Mouse (Mus musculus) midbrain, embryonic 15.5 days (tissue): ENCODE measurements around the gene Mllt10. TPM values are rescaled to one million over a fixed set of nuclear protein-coding genes. Genes with fewer than 3 reads are reported as not detected.
A peak's percentile ranks its signal among the peaks of the same experiment; 100 is the strongest.

Experiments used
- ATAC-seq: fragments of 200-750 bp; cut with Nextera tagmentation; replicated peaks from 2 replicates; pipeline ENCODE4 v1.8.0; 2017; ENCODE audit warnings: moderate TSS enrichment
- H3K27ac ChIP-seq: fragments of 300-500 bp; sonication (generic); 2 replicates; pipeline ENCODE4 v1.5.1; 2015; ENCODE audit warnings: mild to moderate bottlenecking, inconsistent platforms
- H3K27me3 ChIP-seq: fragments of 300-500 bp; sonication (generic); replicated peaks from 2 replicates; pipeline ENCODE4 v1.6.1; 2015; ENCODE audit warnings: inconsistent platforms
- H3K36me3 ChIP-seq: fragments of 300-500 bp; sonication (generic); replicated peaks from 2 replicates; pipeline ENCODE4 v1.6.1; 2015; ENCODE audit warnings: inconsistent platforms
- H3K4me1 ChIP-seq: fragments of 300-500 bp; sonication (generic); 2 replicates; pipeline ENCODE4 v1.6.1; 2015; ENCODE audit warnings: inconsistent platforms
- H3K4me2 ChIP-seq: fragments of 300-500 bp; sonication (generic); 2 replicates; pipeline ENCODE4 v1.6.1; 2015; ENCODE audit warnings: inconsistent platforms, mild to moderate bottlenecking, moderate library complexity
- H3K4me3 ChIP-seq: fragments of 300-500 bp; sonication (generic); 2 replicates; pipeline ENCODE4 v1.5.1; 2015; ENCODE audit warnings: mild to moderate bottlenecking, inconsistent platforms
- H3K9ac ChIP-seq: fragments of 300-500 bp; sonication (generic); 2 replicates; pipeline ENCODE4 v1.6.1; 2015; ENCODE audit warnings: mild to moderate bottlenecking, inconsistent platforms
- H3K9me3 ChIP-seq: fragments of 300-500 bp; sonication (generic); 2 replicates; pipeline ENCODE4 v1.6.1; 2016; ENCODE audit warnings: inconsistent platforms
- WGBS: fragments of 180-500 bp; shearing (Covaris S2); methylation state at CpG from one replicate; pipeline ENCODE4 v1.1.7; 2015; ENCODE audit warnings: mixed read lengths; 5-methylcytosine and 5-hydroxymethylcytosine counted together
- polyA plus RNA-seq: library from polyadenylated mRNA; unstranded; fragments of >200 nt; fragmentation: Nextera tagmentation; extraction: Ambion mirVana; gene quantifications from 2 replicates; pipeline ENCODE4 v1.2.1, GENCODE M21; 2015

Mllt10 gene
- polyA plus RNA-seq, 1 experiment from 2014 or later = 49.9 TPM

DNA sequence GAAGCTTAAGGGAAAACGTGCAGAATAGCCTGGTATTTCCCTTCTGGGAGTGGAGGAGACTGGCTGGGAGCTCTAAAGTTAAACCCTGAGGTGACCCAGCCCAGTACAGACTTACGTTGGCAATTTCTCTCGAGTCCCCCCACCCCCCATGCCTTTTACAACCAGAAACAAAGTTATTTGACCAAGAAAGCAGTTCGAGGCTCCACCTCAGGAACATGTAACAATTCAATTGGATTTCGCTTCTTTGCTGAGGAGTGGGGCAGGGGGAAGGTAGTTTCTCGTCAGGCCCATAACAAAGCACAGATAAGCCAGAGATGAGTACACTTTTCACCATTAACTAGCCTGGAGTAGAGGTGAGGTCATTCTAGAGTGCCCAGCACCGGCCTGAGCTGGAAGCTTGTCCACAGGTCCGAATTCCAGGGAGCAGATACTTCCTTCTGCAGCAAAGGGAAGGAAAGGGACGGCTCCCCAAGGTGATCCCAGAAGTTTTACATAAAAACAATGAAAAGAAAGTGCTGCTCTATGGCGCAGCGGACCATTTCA lies 5.7 kb upstream of the Mllt10 start:
- Histone ChIP-seq H3K27ac (peak overlapping the region; percentile 97), H3K4me1 (peaks cover 40% of the 10 kb centered on the region), H3K4me3 (peak overlapping the region; percentile 71), H3K27me3 (no peaks in the 10 kb centered on the region), H3K36me3 (no peaks in the 10 kb centered on the region), H3K4me2 (peak overlapping the region; percentile 54), H3K9me3 (no peaks in the 10 kb centered on the region), H3K9ac (peak overlapping the region; percentile 93)
- 0 out of 2 replicates have a peak, but pooled peaks have one; percentile 15 for ATAC-seq
- 6% methylated on average over 11 of the region's 11 CpGs for WGBS

DNA sequence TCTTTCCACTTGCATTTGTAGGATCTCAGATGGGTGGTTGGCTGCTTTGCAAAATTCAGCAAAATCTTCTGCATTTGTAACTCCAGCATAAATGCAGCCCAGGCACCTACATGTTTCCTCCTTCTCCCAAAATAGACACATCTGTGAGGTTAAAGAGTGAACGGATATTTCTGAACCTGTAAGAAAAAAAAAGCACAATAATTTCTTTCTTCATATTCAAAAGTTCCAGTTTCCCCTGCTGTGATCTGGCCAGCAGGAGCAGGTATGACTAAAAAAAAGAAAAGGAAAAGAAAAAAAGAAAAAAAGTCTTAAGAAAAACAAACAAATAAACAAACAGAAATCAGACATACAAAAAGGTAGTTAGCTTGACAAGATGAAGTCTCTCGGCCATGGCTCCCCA lies 5.0 kb upstream of the Mllt10 start:
- no peaks in the 10 kb centered on the region for H3K9me3 ChIP-seq
- no peak overlapping the region for H3K9ac ChIP-seq
- no peak for ATAC-seq
- peak overlapping the region; percentile 97 for H3K27ac ChIP-seq
- no peaks in the 10 kb centered on the region for H3K36me3 ChIP-seq
- H3K4me1 ChIP-seq = peaks cover 35% of the 10 kb centered on the region
- WGBS = 14% methylated on average over 2 of the region's 2 CpGs
- H3K4me2 ChIP-seq = peak overlapping the region; percentile 54
- no peaks in the 10 kb centered on the region for H3K27me3 ChIP-seq
- H3K4me3 ChIP-seq = no peak overlapping the region

DNA sequence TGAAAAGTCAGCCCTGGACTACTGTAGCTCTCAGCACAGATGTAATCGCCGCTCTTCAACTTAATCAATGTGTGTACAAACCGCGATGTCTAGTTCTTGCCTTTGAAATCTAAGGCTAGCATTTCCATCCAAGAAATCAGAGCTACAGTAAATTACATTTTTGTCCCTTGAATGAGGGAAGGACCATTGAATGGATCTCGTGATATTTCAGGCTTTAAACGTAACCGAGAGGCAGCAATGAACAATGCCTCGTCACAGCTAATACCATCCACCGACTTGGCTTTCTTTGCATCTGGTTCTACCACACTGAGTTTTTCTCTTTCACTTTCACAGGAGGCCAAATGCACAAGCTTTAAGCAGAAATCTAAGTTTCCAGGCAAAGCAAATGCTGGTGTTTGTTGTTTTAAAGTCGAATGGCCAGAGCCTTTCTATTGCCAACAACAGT lies 4.5 kb upstream of the Mllt10 start:
- ATAC-seq = no peak
- Histone ChIP-seq H3K27ac (peak overlapping the region; percentile 97), H3K4me2 (peak overlapping the region; percentile 54), H3K36me3 (no peaks in the 10 kb centered on the region), H3K9me3 (no peaks in the 10 kb centered on the region), H3K4me3 (peak overlapping the region; percentile 14; the same call in 1 of the 2 replicates), H3K9ac (0 out of 2 replicates have a peak overlapping the region, but pooled peaks have one; percentile 20), H3K4me1 (peaks cover 39% of the 10 kb centered on the region), H3K27me3 (no peaks in the 10 kb centered on the region)
- WGBS = 7% methylated on average over 10 of the region's 10 CpGs

DNA sequence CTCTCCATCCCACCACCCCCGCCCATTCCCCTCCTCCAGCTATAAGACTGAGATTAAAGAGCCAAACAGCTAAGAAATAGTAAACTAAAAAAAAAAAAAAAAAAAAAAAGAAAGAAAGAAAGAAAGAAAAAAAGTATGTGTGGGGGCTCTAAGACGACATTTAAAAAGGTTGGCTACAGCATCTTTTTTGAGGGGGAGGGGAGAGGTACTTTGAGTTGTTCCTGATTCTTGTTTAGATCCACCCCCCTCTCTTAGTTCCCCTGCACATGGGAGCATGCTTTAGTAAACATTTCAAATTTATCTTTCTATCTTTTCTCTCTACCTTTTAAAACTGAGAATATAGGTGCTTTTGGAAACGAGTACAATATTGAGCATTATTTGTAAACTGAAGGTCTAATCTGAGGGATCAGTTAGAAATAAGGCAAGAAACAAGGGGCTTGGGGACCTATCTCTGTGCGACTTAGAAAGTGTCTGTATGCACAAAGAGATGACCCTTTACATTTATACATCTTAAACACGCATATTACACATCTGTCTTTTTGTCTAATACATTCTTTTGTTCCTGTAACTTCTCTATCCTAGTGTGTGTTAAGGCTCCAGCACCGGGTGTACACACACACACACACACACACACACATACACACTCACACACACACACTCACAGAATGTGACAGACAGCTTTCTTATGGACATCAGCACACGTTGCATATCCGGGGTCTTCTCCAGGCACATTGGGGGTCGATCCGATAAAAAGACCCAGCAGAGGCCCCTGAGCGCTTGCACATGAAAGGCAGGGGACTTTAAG lies 3.8 kb upstream of the Mllt10 start:
- no peaks in the 10 kb centered on the region for H3K36me3 ChIP-seq
- no peaks in the 10 kb centered on the region for H3K9me3 ChIP-seq
- peaks cover 39% of the 10 kb centered on the region for H3K4me1 ChIP-seq
- peak overlapping the region; percentile 14; the same call in 1 of the 2 replicates for H3K4me3 ChIP-seq
- H3K27me3 ChIP-seq = no peaks in the 10 kb centered on the region
- peak overlapping the region; percentile 97; the same call in 1 of the 2 replicates for H3K27ac ChIP-seq
- H3K9ac ChIP-seq = 0 out of 2 replicates have a peak overlapping the region, but pooled peaks have one; percentile 20
- peak overlapping the region; percentile 54 for H3K4me2 ChIP-seq
- ATAC-seq = no peak
- WGBS = 9% methylated on average over 11 of the region's 11 CpGs

DNA sequence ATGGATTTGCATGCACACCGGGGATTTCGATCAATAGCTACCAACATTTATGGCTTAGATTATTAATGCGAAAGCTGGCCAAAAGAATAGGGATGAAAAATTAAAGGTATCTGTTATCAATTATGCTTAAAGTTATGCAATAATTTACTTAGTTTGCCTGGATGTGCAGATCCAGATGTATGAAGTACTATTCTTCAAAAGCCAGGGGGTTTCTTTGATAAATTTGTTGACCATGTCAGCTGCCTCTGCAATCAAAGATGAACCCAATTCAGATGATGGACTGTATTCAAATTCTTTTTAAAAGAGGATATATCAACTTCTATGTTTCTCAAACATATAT lies 3.2 kb upstream of the Mllt10 start:
- H3K4me2 ChIP-seq = peak overlapping the region; percentile 54; the same call in 1 of the 2 replicates
- H3K9ac ChIP-seq = no peak overlapping the region
- H3K4me1 ChIP-seq = peaks cover 39% of the 10 kb centered on the region
- no peaks in the 10 kb centered on the region for H3K9me3 ChIP-seq
- H3K27ac ChIP-seq = no peak overlapping the region
- H3K36me3 ChIP-seq = no peaks in the 10 kb centered on the region
- no peak for ATAC-seq
- WGBS = 16% methylated on average over 3 of the region's 3 CpGs
- no peak overlapping the region for H3K4me3 ChIP-seq
- no peaks in the 10 kb centered on the region for H3K27me3 ChIP-seq

DNA sequence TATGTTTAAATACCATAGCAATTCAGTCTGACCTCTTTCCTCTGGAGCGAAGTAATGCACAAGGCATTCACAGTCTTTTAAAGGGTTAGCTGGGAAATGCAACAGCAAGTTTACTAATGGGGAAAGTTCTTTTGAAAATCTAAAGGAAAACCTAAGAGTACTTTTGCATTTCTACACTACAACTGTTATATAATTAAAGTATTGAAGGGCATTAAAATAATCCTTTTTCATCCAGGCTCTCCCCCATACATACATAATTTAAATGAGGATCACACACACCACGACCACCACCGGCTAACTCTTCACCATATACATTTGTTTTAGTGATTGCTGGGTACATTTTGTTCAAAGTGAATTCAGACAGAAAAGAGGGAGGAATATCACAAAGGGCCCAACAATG lies 2.5 kb upstream of the Mllt10 start:
- no peaks in the 10 kb centered on the region for H3K27me3 ChIP-seq
- H3K9ac ChIP-seq = no peak overlapping the region
- no peaks in the 10 kb centered on the region for H3K36me3 ChIP-seq
- H3K4me2 ChIP-seq = no peak overlapping the region
- H3K27ac ChIP-seq = no peak overlapping the region
- H3K4me3 ChIP-seq = no peak overlapping the region
- WGBS = 28% methylated on average over 3 of the region's 3 CpGs
- H3K9me3 ChIP-seq = no peaks in the 10 kb centered on the region
- peaks cover 39% of the 10 kb centered on the region for H3K4me1 ChIP-seq
- no peak for ATAC-seq

DNA sequence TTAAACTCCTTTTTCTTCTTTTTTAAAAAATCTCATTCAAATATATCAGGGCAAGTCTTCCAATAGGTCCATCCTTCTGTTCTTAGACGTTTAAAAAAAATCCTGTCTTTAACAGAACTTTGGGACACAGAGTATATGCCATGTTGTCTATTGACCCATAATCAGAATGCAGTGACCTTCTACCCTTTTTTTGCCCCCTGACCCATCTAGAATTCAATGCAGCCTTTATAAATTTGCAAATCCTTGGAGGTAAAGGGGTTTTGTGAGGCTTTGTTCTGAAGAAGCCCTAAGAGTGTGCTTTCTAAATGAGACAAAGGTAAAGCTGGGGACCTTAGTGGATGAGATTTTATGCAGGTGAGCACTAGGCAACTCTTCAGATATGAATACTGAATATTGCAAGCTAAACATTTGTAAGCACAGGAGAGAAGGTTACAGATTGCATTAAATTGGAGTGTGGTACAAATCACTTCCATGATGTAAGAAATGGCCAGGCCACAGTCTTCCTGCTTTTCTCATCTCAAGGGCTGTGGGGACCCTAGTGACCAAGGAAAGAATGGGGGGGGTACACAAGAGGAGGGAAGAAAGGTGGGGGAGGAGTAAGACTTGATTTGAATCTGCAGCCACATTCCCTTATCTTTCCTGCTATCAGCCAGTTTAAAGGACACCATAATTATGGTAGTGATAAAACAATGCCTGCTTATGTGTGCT lies 1.6 kb upstream of the Mllt10 start:
- Histone ChIP-seq H3K4me1 (peaks cover 43% of the 10 kb centered on the region), H3K27me3 (no peaks in the 10 kb centered on the region), H3K36me3 (no peaks in the 10 kb centered on the region), H3K4me3 (no peak overlapping the region), H3K4me2 (no peak overlapping the region), H3K27ac (no peak overlapping the region), H3K9me3 (no peaks in the 10 kb centered on the region), H3K9ac (no peak overlapping the region)
- ATAC-seq = no peak
- WGBS = 28% methylated on average over 1 of the region's 1 CpGs

DNA sequence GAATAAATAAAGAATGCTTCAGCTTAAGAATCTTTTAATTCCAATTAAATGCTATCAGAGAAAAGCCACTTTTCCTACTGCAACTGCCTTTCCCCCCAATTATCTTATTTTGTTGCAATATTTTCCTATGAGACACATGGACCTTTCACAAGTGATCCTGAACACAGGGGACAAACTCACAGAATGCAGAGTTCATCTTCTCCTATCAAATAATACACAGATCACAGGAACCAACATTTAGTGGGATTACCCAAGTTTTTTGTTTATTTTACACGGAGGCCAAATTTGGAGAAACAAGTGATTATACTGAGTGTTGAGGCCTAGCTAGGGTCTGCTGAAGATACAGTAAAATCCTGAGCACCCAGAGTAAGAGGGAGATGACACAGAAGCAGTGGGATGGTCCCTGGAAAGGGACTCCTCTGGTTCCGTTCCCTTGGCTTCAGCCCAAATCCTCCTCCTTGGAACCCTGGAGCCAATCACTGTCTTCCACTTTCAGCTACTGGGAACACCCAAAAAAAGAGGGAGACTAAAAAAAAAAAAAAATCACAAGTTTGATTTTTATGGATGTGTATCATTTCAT lies 996 bp upstream of the Mllt10 start:
- H3K4me1 ChIP-seq = peaks cover 45% of the 10 kb centered on the region
- no peak overlapping the region for H3K9ac ChIP-seq
- WGBS = 36% methylated on average over 2 of the region's 2 CpGs
- no peaks in the 10 kb centered on the region for H3K36me3 ChIP-seq
- no peak overlapping the region for H3K4me3 ChIP-seq
- ATAC-seq = no peak
- no peaks in the 10 kb centered on the region for H3K27me3 ChIP-seq
- no peak overlapping the region for H3K4me2 ChIP-seq
- no peak overlapping the region for H3K27ac ChIP-seq
- H3K9me3 ChIP-seq = no peaks in the 10 kb centered on the region

DNA sequence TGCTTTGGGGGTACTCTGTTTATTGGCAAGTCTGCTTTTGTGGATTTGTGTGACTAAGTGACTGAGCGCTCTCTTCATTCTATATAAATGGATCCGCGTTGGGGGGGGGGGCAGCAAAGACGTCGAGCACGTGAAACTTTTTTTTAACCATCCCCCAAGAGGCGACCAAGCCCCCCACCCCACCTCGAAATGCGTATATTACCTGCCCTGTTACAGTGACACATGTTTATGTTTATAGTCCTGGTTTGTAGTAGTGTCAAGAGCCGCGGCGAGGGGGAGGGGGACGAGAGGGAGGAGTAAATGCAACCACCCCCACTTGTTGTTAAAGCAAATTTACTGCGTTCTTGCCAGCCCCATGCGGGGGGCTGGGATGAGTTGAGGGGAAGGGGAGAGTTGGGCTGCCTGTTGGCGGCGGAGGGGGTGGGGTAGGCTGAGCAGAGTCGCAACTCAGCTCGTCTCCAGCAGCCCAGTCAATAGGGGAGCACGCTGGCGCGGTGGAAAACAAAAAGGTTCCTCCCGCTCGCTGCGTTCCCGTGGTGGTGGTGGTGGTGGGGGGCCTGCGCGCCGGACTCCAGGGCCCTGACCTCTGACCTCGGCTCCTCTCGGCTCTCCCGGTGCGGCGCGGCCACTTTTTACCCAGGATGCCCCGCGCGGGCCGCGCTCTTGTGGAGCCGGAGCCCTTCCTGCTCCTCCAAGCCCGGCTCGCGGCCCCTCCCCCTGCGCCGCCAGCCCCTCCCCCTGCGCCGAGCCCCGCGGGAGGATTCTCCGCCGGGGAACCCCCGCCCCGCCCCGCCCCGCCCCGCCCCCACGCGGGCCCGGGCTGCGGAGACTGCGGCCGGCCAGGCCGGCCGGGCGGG lies 1.1 kb downstream of the Mllt10 start:
- H3K4me1 ChIP-seq = peaks cover 25% of the 10 kb centered on the region

DNA sequence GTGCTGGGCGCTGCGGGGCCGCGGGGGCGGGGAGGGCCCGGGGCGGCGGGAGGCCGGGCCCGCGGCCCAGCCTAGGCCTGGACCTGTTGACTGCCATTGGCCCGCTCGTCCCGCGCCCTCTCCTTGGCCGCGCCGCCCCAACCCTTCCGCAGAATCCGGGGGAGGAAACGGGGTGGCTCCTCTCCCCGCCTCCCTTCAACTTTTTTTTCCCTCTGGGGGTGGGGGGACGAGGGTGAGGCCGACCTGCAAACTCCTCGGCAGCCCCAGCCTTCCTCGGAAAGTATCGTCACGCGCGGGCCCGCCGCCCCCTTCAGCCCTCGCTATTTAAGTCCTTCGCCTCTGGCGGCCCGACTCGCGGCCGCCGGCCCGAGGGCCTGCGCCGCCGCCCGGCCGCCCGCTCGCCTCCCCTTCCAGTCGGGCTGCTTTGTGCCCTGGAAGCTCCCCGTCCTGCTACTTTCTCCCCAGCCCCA lies 1.8 kb downstream of the Mllt10 start:
- Histone ChIP-seq H3K9ac (peak overlapping the region; percentile 75), H3K9me3 (no peaks in the 10 kb centered on the region), H3K27ac (peak overlapping the region; percentile 99), H3K27me3 (no peaks in the 10 kb centered on the region), H3K4me1 (peaks cover 18% of the 10 kb centered on the region), H3K4me3 (peak overlapping the region; percentile 76), H3K36me3 (no peaks in the 10 kb centered on the region), H3K4me2 (peak overlapping the region; percentile 79)
- WGBS = 2% methylated on average over 34 of the region's 50 CpGs
- peak; percentile 95 for ATAC-seq

More for the DNA sequence above, 1.1 kb downstream of the Mllt10 start:
- no peaks in the 10 kb centered on the region for H3K9me3 ChIP-seq
- WGBS = 0% methylated on average over 42 of the region's 66 CpGs
- no peaks in the 10 kb centered on the region for H3K36me3 ChIP-seq
- peak overlapping the region; percentile 99 for H3K27ac ChIP-seq
- H3K27me3 ChIP-seq = no peaks in the 10 kb centered on the region
- peak overlapping the region; percentile 79 for H3K4me2 ChIP-seq
- H3K4me3 ChIP-seq = peak overlapping the region; percentile 76
- peak overlapping the region; percentile 75 for H3K9ac ChIP-seq
- ATAC-seq = peak; percentile 92

DNA sequence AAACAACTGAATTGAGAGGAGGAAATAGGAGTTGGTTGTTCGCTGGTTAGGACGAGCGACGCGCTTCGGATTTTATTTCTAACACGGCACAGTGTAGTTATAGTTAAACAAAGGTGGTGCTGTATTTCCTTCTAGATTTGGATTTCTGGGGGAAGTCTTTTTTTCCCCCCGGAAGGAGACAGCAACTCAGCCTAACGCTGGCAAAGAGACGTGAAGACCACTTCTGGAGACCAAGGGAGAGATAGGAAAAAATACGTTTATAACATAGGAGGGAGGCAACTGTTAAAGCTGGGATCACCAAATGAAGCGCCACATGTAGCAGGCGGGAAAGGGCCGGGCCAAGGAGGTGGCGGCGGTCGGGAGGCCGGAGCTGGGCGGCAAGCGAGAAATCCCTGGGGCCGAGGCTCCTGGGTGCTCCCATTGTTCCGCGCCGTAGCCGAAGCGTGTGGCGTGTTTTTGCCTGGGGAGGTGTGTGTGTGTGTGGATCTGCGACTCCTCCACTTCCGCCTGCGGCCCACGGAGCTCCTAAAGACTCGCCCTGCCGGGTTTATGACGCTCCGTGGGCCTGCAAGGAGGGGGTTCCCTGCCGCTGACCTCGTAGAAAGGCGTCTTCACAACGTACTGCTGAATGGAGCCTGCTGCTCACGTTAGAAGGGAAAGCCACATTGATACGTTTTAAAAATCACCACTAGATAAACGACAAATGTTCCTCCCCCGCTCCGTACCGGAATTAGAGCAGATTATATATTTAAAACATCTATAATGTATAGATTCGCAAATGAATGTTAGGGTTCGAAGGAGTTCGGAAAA lies 2.5 kb downstream of the Mllt10 start:
- H3K4me3 ChIP-seq = peak overlapping the region; percentile 76
- no peaks in the 10 kb centered on the region for H3K27me3 ChIP-seq
- peaks cover 17% of the 10 kb centered on the region for H3K4me1 ChIP-seq
- H3K9me3 ChIP-seq = no peaks in the 10 kb centered on the region
- H3K27ac ChIP-seq = peak overlapping the region; percentile 99
- under 1% methylated on average over 48 of the region's 48 CpGs for WGBS
- peak overlapping the region; percentile 75 for H3K9ac ChIP-seq
- ATAC-seq = peak; percentile 8
- H3K36me3 ChIP-seq = no peaks in the 10 kb centered on the region
- H3K4me2 ChIP-seq = peak overlapping the region; percentile 79
